Mouse (Mus musculus) kidney, adult 2 months (tissue): Measurements from ENCODE around the gene Cblc.

Experiments used
- CTCF ChIP-seq: fragments of 200-500 bp; conservative IDR thresholded peaks from 2 replicates; pipeline ENCODE4 v1.5.1; 2011; ENCODE audit warnings: low read depth, mild to moderate bottlenecking, control low read depth, low read length, moderate library complexity, mixed read lengths; ENCODE audit not compliant: insufficient read depth, insufficient read length
- POLR2A ChIP-seq: fragments of 200-500 bp; IDR thresholded peaks from one replicate; pipeline ENCODE4 v1.6.1; 2011; ENCODE audit warnings: low read depth, low read length, control low read depth

DNA sequence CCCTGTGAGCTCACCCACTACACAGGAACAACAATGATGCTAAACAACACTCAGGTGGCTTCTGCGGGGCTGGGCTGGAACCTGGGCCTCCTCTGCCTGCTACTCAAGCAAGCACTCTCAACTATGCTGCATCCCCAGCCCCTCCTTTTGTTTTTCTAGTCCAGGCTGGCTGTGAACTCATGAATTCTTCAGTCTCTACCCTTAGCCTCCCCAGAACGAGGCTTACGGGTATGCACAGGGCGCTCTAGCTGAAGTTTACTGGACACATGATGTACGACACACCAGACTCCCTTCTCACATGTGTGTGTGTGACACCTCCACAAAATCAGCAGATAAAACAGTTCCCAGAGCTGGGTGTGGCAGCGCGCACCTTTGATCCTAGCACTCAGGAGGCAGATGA lies 22.3 kb upstream of the Cblc start:
- no peak for TF ChIP-seq POLR2A
- no peak for TF ChIP-seq CTCF
